Mouse (Mus musculus) forebrain, embryonic 14.5 days (tissue): Measurements from ENCODE around the gene Hecw1. TPM values are rescaled to one million over a fixed set of nuclear protein-coding genes. Genes with fewer than 3 reads are reported as not detected.

ENCODE experiments used
- ATAC-seq: fragments of 200-750 bp; cut with Nextera tagmentation; 2 replicates; pipeline ENCODE4 v1.8.0; 2017; ENCODE audit warnings: mild to moderate bottlenecking, moderate library complexity
- DNase-seq: peaks from one replicate; pipeline ENCODE4 v3.0.0-alpha.2; 2015; ENCODE audit warnings: low spot score
- H3K27ac ChIP-seq: fragments of 300-500 bp; sonication (generic); 2 replicates; pipeline ENCODE4 v1.5.1; 2014; ENCODE audit warnings: low read depth, mild to moderate bottlenecking, control low read depth, low read length, moderate library complexity
- H3K27me3 ChIP-seq: fragments of 300-500 bp; sonication (generic); replicated peaks from 2 replicates; pipeline ENCODE4 v1.6.1; 2014; ENCODE audit warnings: low read length, control low read depth, mixed read lengths; ENCODE audit not compliant: control insufficient read depth, insufficient read depth
- H3K36me3 ChIP-seq: fragments of 300-500 bp; sonication (generic); 2 replicates; pipeline ENCODE4 v1.6.1; 2014; ENCODE audit warnings: low read length, control low read depth; ENCODE audit not compliant: control insufficient read depth, insufficient read depth
- H3K4me1 ChIP-seq: fragments of 300-500 bp; sonication (generic); 2 replicates; pipeline ENCODE4 v1.6.1; 2014; ENCODE audit warnings: antibody characterized with exemption, low read length, control low read depth; ENCODE audit not compliant: control insufficient read depth, insufficient read depth
- H3K4me2 ChIP-seq: fragments of 300-500 bp; sonication (generic); 2 replicates; pipeline ENCODE4 v1.6.1; 2014; ENCODE audit warnings: mild to moderate bottlenecking, control low read depth, low read length
- H3K4me3 ChIP-seq: fragments of 300-500 bp; sonication (generic); 2 replicates; pipeline ENCODE4 v1.5.1; 2014; ENCODE audit warnings: low read depth, low read length, control low read depth
- H3K9ac ChIP-seq: fragments of 300-500 bp; sonication (generic); 2 replicates; pipeline ENCODE4 v1.6.1; 2014; ENCODE audit warnings: mild to moderate bottlenecking, low read length, control low read depth, moderate library complexity
- H3K9me3 ChIP-seq: fragments of 300-500 bp; sonication (generic); replicated peaks from 2 replicates; pipeline ENCODE4 v1.6.1; 2016; ENCODE audit warnings: low read length, control low read depth, mixed read lengths; ENCODE audit not compliant: control insufficient read depth
- WGBS: fragments of 180-500 bp; shearing (Covaris S2); extraction: QIAGEN DNeasy Blood & Tissue Kit; methylation state at CpG from one replicate; pipeline ENCODE4 v1.1.7; 2014; 5-methylcytosine and 5-hydroxymethylcytosine counted together
- polyA plus RNA-seq: library from polyadenylated mRNA; unstranded; fragments of >200 nt; fragmentation: Nextera tagmentation; extraction: Ambion mirVana; gene quantifications from 2 replicates; pipeline ENCODE4 v1.2.1, GENCODE M21; 2014

The Hecw1 gene
- 29.2 and 40.8 TPM in 2 replicates for polyA plus RNA-seq

DNA sequence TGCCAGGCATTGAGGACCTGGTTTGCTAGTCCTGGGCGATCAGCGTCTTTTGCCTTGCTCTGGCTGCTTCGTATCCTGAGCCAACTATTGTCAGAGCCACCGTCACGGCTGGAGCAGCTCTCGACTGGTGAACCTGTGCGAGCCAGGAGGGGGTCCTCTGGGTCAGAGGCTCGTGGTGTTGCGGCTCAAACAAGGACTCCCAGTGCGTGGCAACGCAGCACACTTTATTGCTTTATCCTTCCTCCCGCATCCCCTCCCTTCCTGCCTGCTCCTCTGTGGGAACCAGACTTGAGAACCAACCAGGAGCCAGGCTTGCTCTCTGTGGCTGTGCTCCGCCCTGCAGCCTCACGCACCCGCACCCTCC lies at the start of gene Hecw1:
Hecw1 (minus strand) TSS at position 323 of the 364 bp plus-strand sequence.
- H3K9ac ChIP-seq: peak within 1 kb of the TSS; percentile 81
- peak within 1 kb of the TSS; percentile 60 for H3K4me3 ChIP-seq
- H3K4me1 ChIP-seq: peaks cover 3% of the 10 kb centered on the region; the same call in 1 of the 2 replicates
- H3K27me3 ChIP-seq: no peaks in the 10 kb centered on the region
- DNase-seq: peak; percentile 86
- peak; percentile 84 for ATAC-seq
- WGBS: under 1% methylated on average over 15 of the region's 15 CpGs
- H3K9me3 ChIP-seq: no peaks in the 10 kb centered on the region
- H3K4me2 ChIP-seq: peak within 1 kb of the TSS; percentile 68
- peak within 1 kb of the TSS; percentile 89 for H3K27ac ChIP-seq
- no peaks in the 10 kb centered on the region for H3K36me3 ChIP-seq

DNA sequence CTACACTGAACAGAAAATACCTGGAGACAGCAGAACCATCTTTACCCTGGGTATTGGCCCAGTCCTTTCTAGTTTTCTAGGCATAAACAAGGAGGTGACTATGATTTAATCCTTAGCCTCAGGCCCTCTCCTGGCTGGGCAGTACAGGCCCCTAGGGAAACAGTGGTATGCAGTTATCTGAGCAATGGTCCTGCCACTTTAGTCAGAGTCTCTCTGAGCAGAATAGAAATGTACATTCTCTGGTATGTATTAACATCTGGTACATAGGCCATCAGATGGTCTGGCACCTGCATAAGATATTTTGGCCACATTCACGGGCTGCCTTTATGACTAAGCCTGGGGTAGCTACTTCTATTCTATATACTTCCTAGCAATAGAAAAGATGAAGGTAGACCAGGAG lies 38.3 kb upstream of the Hecw1 start:
- no peak for DNase-seq
- no peak for ATAC-seq
- Histone ChIP-seq H3K4me2 (no peak overlapping the region), H3K4me1 (no peaks in the 10 kb centered on the region), H3K27me3 (no peaks in the 10 kb centered on the region), H3K36me3 (no peaks in the 10 kb centered on the region), H3K27ac (no peak overlapping the region), H3K9me3 (no peaks in the 10 kb centered on the region), H3K4me3 (no peak overlapping the region), H3K9ac (no peak overlapping the region)
- 93% methylated on average over 1 of the region's 1 CpGs for WGBS

DNA sequence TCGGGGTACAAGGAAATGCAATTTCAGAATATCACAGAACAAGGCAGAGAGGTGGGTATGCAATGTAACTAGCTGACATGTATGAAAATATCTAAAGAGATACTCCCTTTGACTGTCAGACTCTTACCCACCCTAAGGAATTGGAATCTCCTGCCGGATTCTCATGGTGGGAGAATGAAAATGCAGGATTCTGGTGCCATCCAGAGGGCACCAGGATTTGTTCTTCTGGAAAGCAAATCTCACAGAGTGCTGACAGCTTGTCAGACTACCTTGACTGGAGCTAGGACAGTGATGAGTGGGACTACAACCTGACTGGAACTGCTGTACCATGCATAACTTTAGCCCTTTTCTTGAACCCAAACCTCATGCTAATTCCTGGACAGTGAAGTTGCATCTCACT lies 29.6 kb upstream of the Hecw1 start:
- no peak overlapping the region for H3K27ac ChIP-seq
- DNase-seq: peak; percentile 5
- 75% methylated on average over 2 of the region's 2 CpGs for WGBS
- no peak overlapping the region for H3K4me3 ChIP-seq
- no peaks in the 10 kb centered on the region for H3K9me3 ChIP-seq
- no peak overlapping the region for H3K9ac ChIP-seq
- no peaks in the 10 kb centered on the region for H3K36me3 ChIP-seq
- ATAC-seq: no peak
- no peak overlapping the region for H3K4me2 ChIP-seq
- no peaks in the 10 kb centered on the region for H3K27me3 ChIP-seq
- no peaks in the 10 kb centered on the region for H3K4me1 ChIP-seq

DNA sequence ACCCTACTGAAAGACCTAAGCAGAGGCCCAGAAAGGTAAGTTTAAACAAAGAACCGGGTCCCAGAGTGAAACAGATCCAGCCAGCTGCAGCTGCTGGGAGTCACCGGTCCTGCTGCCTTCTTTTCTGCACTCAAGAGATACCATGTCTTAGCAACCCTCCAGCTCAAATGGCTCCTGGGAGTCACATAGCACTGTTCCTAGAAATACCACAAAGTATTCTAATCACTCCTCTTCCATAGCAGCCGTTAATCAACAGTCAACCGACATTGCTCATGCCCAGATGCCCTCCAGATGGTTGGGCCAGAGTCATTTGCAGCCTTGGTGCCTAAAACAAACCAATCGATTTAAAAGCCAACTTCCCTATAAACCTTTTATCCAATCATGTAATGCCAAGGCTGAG lies 19.8 kb upstream of the Hecw1 start:
- ATAC-seq (no peak), DNase-seq (no peak)
- Histone ChIP-seq H3K9me3 (no peaks in the 10 kb centered on the region), H3K4me1 (no peaks in the 10 kb centered on the region), H3K4me2 (no peak overlapping the region), H3K9ac (no peak overlapping the region), H3K4me3 (no peak overlapping the region), H3K27ac (no peak overlapping the region), H3K36me3 (no peaks in the 10 kb centered on the region), H3K27me3 (no peaks in the 10 kb centered on the region)
- WGBS: 93% methylated on average over 5 of the region's 5 CpGs

DNA sequence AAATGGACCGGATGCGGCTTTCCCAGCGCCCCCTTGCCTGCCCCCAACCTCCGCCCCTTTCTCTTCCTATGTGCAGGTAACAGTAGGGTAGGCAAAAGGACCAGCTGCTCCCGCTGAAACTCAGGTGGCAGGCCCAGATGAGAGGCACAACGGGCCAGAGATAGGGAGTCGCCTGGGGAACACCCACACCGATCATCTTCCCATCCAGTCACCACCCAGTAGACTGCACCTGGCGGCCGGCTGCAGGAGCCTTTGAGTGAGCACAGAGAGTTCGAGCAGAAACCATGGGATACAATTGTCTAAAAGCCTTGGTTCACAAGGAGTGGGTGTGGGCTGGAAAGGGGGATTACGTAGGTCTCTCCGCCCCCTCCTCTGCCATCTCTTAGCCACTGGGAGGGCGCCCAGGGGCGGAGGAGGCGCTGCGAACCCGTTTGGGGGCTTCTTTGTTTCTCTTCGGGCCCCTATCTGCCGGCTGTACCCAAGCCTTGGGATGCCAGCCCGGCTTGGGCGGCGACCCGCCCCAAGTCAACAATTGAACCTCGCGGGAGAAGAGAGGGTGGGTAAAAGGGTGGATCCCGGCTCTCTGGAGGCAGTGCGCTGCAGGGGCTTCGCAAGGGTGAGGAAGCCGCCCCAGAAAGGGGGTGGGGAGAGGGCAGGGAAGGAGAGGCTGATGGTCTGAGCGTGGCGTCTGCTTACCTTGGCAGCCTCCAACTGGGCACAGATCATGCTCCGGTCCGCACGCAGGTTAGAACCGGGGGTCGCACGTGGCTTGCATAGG lies 711 bp downstream of the Hecw1 start:
- H3K9ac ChIP-seq: peak overlapping the region; percentile 81
- H3K36me3 ChIP-seq: no peaks in the 10 kb centered on the region
- H3K9me3 ChIP-seq: no peaks in the 10 kb centered on the region
- H3K4me1 ChIP-seq: peaks cover 3% of the 10 kb centered on the region; the same call in 1 of the 2 replicates
- peak; percentile 91 for ATAC-seq
- H3K27ac ChIP-seq: peak overlapping the region; percentile 89
- under 1% methylated on average over 38 of the region's 38 CpGs for WGBS
- peak overlapping the region; percentile 60 for H3K4me3 ChIP-seq
- peak overlapping the region; percentile 68 for H3K4me2 ChIP-seq
- DNase-seq: peak; percentile 89
- H3K27me3 ChIP-seq: no peaks in the 10 kb centered on the region

DNA sequence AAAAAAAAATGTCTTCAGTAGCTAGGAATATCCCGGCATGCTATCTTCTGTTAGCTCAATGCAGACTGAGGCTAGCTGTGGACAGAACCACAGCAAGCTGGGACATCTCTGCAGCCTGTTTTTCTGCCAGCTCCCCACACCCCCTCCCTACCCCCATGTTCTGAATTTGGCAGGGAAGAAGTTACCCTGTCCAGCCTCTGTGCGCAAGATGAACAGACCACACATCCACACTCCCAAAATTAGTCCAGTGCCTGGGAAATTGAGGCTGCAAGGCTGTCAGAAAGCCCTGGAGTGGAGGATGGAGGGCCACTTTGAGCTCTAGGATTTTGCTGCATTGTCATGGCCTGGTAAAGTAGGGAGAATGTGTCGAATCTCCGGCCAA lies 1.3 kb downstream of the Hecw1 start:
- H3K36me3 ChIP-seq: no peaks in the 10 kb centered on the region
- DNase-seq: peak; percentile 38
- peak; percentile 9; the same call in 1 of the 2 replicates for ATAC-seq
- H3K9ac ChIP-seq: peak overlapping the region; percentile 81
- H3K4me2 ChIP-seq: peak overlapping the region; percentile 68
- no peaks in the 10 kb centered on the region for H3K27me3 ChIP-seq
- 17% methylated on average over 4 of the region's 4 CpGs for WGBS
- peaks cover 3% of the 10 kb centered on the region; the same call in 1 of the 2 replicates for H3K4me1 ChIP-seq
- H3K9me3 ChIP-seq: no peaks in the 10 kb centered on the region
- peak overlapping the region; percentile 60 for H3K4me3 ChIP-seq
- peak overlapping the region; percentile 89 for H3K27ac ChIP-seq

DNA sequence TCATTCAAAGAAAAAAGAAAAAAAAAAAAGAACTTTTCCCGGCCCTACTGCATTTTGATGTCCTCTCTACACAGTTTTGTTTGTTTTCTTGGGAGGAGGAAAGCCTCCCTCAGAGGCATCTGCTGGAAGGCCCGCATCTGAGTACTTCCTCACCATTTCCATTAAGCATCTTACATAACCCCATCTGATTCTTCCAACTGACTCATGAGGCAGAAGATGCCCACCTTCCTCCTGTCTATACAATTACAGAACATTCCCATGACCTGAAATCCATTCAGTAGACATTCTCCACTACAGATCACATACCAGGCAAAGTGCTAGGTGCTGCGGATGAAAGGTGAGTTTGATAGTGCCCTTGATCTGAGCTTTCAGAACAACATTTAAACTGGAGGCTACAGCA lies 3.4 kb downstream of the Hecw1 start:
- ATAC-seq (no peak), DNase-seq (no peak)
- no peaks in the 10 kb centered on the region for H3K27me3 ChIP-seq
- H3K36me3 ChIP-seq: no peaks in the 10 kb centered on the region
- no peaks in the 10 kb centered on the region for H3K9me3 ChIP-seq
- H3K27ac ChIP-seq: no peak overlapping the region
- WGBS: 82% methylated on average over 3 of the region's 3 CpGs
- no peak overlapping the region for H3K4me3 ChIP-seq
- no peak overlapping the region for H3K9ac ChIP-seq
- H3K4me1 ChIP-seq: peaks cover 3% of the 10 kb centered on the region; the same call in 1 of the 2 replicates
- H3K4me2 ChIP-seq: peak overlapping the region; percentile 68; the same call in 1 of the 2 replicates

DNA sequence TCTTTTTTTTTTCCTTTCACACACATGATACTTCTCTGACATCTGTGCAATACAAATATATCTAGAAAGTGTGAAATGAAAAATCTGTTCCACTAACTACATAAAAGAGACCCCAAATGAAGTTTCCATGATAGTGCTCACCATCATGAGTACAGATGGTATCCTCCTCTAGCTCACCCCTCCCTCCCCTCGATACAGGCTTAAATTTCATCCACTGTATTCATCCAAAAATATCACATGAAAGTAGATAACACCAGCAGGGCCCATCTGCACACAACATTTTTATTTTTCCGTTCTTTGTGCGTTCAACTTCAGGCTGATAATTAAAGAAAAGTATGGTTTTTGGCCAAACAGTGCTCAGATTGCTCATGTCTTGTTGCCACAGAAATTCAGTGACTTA lies 5.5 kb downstream of the Hecw1 start:
- peak; percentile 48; the same call in 1 of the 2 replicates for ATAC-seq

DNA sequence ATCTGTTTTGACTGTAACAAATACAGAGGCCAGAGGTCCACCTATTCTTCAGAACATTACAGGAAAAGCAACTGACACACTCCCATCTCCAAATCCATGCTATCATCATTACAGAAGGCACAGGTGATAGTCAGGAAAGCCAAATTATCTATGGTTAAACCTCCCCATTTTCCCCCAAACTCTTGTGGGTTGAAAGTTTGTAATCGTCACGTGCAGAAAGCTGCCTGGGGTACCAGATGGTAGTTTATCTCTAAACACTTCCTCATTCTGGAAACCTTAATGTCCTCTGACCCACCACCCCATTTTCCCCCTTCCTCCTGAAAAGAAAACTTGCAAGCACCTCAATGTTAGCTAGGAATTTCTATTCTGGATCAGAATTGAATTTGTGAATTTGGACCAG lies 7.9 kb downstream of the Hecw1 start:
- no peak overlapping the region for H3K4me2 ChIP-seq
- no peaks in the 10 kb centered on the region for H3K27me3 ChIP-seq
- 74% methylated on average over 2 of the region's 2 CpGs for WGBS
- ATAC-seq (no peak), DNase-seq (no peak)
- no peak overlapping the region for H3K4me3 ChIP-seq
- peaks cover 2% of the 10 kb centered on the region; the same call in 1 of the 2 replicates for H3K4me1 ChIP-seq
- H3K9ac ChIP-seq: no peak overlapping the region
- no peaks in the 10 kb centered on the region for H3K9me3 ChIP-seq
- no peak overlapping the region for H3K27ac ChIP-seq
- no peaks in the 10 kb centered on the region for H3K36me3 ChIP-seq

More for the DNA sequence above, 5.5 kb downstream of the Hecw1 start:
- H3K9me3 ChIP-seq: no peaks in the 10 kb centered on the region
- peak; percentile 73 for DNase-seq
- H3K36me3 ChIP-seq: no peaks in the 10 kb centered on the region
- H3K4me2 ChIP-seq: no peak overlapping the region
- no peaks in the 10 kb centered on the region for H3K27me3 ChIP-seq
- WGBS: 69% methylated on average over 3 of the region's 3 CpGs
- peaks cover 3% of the 10 kb centered on the region; the same call in 1 of the 2 replicates for H3K4me1 ChIP-seq
- H3K4me3 ChIP-seq: no peak overlapping the region
- H3K9ac ChIP-seq: no peak overlapping the region
- no peak overlapping the region; the same call in 1 of the 2 replicates for H3K27ac ChIP-seq
